Mouse (Mus musculus) lung, adult 2 months (tissue): ENCODE data around the gene Atp13a3.

Source experiments
- CTCF ChIP-seq: fragments of 200-500 bp; IDR thresholded peaks from 2 replicates; pipeline ENCODE4 v1.5.1; 2011; ENCODE audit warnings: mild to moderate bottlenecking, low read length, control low read depth; ENCODE audit not compliant: insufficient read depth
- POLR2A ChIP-seq: fragments of 200-500 bp; IDR thresholded peaks from 2 replicates; pipeline ENCODE4 v1.6.1; 2011; ENCODE audit warnings: low read depth, mild to moderate bottlenecking, control low read depth, low read length, borderline replicate concordance; ENCODE audit errors: extremely low read depth

- TF ChIP-seq POLR2A (no peak), CTCF (no peak)
Measured at GRCm38 (mm10) chr16:30442451-30442850, 36.7 kb upstream of the Atp13a3 start.
